Mouse (Mus musculus): ENCODE results near the gene D6Ertd527e. TPM values are rescaled to one million over a fixed set of nuclear protein-coding genes. Genes with fewer than 3 reads are reported as not detected.

D6Ertd527e gene
- polyA plus RNA-seq, 1 experiment from 2014 or later: 0.33 TPM

DNA sequence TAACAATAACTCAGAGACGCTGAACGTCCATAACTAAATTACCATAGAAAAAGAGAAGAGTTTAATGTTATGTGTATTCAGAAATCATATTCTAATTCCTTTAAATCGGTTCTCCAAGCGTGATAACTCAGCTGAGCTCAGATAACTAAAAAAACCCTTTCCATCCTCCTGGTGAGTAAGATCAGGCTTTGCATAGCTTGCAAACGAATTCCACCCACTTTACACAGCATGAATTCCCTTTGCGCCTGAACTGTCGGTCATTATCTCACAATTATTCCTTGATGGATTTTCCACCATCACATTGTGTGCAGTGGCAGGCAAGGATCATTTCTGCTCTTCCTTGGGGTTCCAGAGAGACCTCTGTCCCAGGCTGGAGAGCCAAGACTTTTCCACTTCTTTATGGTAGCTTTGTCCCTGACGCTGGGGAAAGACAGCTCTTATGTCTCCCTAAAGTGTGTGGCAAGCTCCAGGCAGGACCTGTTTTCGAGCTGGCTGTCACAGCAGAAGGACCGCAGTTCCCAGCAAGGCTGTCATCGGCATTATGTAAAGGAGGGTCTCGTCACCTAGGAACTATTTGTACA, 29.5 kb downstream of the D6Ertd527e start:
- Histone ChIP-seq H3K4me1 (replicated peaks; ENCODE audit: control insufficient read depth, insufficient read depth, low read length) (no peaks in the 10 kb centered on the region), H3K4me3 (replicated peaks; ENCODE audit: low read length) (no peak overlapping the region), H3K27ac (ENCODE audit: low read length) (no peak overlapping the region), H3K27me3 (replicated peaks; ENCODE audit: control insufficient read depth, insufficient read depth, low read length) (no peaks in the 10 kb centered on the region), H3K36me3 (ENCODE audit: control insufficient read depth, insufficient read depth) (peaks cover 2% of the 10 kb centered on the region; the same call in 1 of the 2 replicates), H3K9ac (replicated peaks; ENCODE audit: low read depth, low read length) (no peak overlapping the region), H3K9me3 (ENCODE audit: control insufficient read depth, low read length) (no peaks in the 10 kb centered on the region), H3K4me2 (ENCODE audit: low read length) (no peak overlapping the region)
- WGBS: 63% methylated on average over 12 of the region's 12 CpGs
- no peak for ATAC-seq

DNA sequence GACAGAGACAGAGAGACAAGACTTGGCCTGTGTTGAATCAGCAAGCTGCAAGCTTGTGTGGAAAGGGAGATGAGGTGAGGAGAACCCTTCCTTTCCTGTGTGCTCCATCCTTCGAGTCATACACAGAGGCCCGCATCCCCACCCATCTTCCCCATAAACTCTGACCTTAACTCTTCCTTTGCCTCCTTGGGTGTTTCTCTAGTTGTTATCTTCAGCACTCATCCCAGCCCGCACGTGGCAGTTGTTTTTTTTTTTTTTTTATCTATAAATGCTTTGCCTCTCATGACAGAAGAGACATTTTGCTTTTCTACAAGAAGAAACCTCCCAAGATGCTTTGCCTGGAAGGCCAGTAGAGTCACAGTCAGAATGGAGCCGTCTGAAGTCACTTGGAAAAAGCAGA, 33.9 kb downstream of the D6Ertd527e start:
- Histone ChIP-seq H3K9me3 (ENCODE audit: control insufficient read depth, low read length) (no peaks in the 10 kb centered on the region), H3K4me2 (ENCODE audit: low read length) (no peak overlapping the region), H3K36me3 (ENCODE audit: control insufficient read depth, insufficient read depth) (peaks cover 2% of the 10 kb centered on the region; the same call in 1 of the 2 replicates), H3K27me3 (replicated peaks; ENCODE audit: control insufficient read depth, insufficient read depth, low read length) (no peaks in the 10 kb centered on the region), H3K4me1 (replicated peaks; ENCODE audit: control insufficient read depth, insufficient read depth, low read length) (no peaks in the 10 kb centered on the region; the same call in 1 of the 2 replicates), H3K4me3 (replicated peaks; ENCODE audit: low read length) (no peak overlapping the region), H3K27ac (ENCODE audit: low read length) (no peak overlapping the region), H3K9ac (replicated peaks; ENCODE audit: low read depth, low read length) (no peak overlapping the region)
- no peak for ATAC-seq
- 92% methylated on average over 5 of the region's 5 CpGs for WGBS

DNA sequence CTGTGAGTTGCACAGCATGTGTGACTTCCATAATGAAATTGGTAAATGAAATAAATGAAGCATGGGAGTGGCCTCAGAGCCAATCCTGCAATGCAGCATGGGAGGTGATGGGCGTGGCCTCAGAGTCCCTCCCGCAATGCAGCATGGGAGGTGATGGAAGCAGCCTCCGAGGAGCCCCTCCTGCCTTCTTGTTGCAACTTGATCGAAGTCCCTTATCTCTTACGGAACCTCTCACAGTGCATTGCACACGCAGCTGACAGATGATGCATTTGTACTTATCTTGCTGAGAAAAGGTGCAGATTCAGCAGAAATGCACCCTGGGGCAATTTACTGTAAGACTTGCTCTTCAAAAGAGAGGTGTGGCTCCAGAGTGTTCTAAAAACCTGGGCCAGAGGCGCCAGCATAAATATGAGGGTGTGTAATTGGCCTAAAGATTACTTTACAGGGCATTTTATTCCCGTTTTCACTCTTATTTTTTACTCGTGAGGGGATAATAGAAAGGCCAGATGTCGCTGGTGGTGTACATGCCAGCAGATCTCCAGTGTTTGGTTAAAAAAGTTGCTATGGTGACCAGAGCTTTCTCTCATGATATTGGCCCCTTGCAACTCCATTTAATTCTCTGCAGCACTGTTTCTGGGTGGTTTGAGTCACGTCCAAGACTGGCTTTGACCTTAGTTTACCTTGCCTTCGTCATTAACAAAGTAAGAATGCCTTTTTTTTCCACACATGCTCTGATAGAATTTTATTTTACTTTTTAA, 35.4 kb downstream of the D6Ertd527e start:
- Histone ChIP-seq H3K4me3 (replicated peaks; ENCODE audit: low read length) (no peak overlapping the region), H3K4me2 (ENCODE audit: low read length) (no peak overlapping the region), H3K9me3 (ENCODE audit: control insufficient read depth, low read length) (no peaks in the 10 kb centered on the region), H3K27ac (ENCODE audit: low read length) (no peak overlapping the region), H3K9ac (replicated peaks; ENCODE audit: low read depth, low read length) (no peak overlapping the region), H3K36me3 (ENCODE audit: control insufficient read depth, insufficient read depth) (peaks cover 2% of the 10 kb centered on the region; the same call in 1 of the 2 replicates), H3K27me3 (replicated peaks; ENCODE audit: control insufficient read depth, insufficient read depth, low read length) (no peaks in the 10 kb centered on the region), H3K4me1 (replicated peaks; ENCODE audit: control insufficient read depth, insufficient read depth, low read length) (no peaks in the 10 kb centered on the region; the same call in 1 of the 2 replicates)
- no peak for ATAC-seq
- 65% methylated on average over 12 of the region's 12 CpGs for WGBS

DNA sequence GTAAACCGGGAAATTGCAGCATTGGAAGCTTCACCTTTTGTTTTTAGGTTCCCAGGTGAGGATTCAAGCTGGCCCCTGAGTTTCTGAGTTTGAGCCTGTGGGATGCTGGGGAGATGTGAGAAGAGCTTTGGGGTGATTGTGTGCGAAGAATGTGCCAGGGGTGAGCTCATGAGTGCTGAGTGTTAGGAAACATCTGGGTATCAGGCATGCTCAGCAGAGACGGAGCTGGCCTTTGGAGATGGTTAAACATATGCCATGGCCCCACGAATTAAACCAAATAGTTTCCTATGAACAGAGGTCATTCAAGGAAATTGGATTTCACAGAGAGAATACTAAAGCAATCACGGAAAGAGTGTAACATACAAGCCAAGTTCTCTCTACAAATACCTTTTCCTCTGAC, 37.7 kb downstream of the D6Ertd527e start:
- Histone ChIP-seq H3K27ac (ENCODE audit: low read length) (no peak overlapping the region), H3K4me2 (ENCODE audit: low read length) (no peak overlapping the region), H3K27me3 (replicated peaks; ENCODE audit: control insufficient read depth, insufficient read depth, low read length) (no peaks in the 10 kb centered on the region), H3K4me3 (replicated peaks; ENCODE audit: low read length) (no peak overlapping the region), H3K36me3 (ENCODE audit: control insufficient read depth, insufficient read depth) (no peaks in the 10 kb centered on the region), H3K9ac (replicated peaks; ENCODE audit: low read depth, low read length) (no peak overlapping the region), H3K4me1 (replicated peaks; ENCODE audit: control insufficient read depth, insufficient read depth, low read length) (no peaks in the 10 kb centered on the region; the same call in 1 of the 2 replicates), H3K9me3 (ENCODE audit: control insufficient read depth, low read length) (no peaks in the 10 kb centered on the region)
- no peak for ATAC-seq
- WGBS: 86% methylated on average over 5 of the region's 5 CpGs

DNA sequence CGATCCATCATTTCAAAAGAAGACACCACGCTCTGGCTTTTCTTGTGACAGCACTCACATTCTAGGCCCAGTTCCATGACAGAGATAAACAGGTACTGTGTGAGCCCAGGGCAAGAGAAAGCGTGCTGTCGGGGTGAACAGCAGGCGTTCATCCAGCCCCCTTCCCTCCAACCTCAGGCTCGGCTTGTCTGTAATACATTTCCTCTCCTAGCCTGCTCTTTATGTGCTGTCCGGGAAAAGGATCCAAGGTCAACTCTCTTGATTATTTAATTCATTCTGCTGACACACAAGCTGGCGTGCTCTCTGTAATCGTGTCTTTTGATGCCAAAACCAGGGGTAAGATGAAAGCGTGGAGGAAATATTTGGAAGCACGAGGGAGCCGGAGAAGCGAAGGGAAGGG, 39.0 kb downstream of the D6Ertd527e start:
- Histone ChIP-seq H3K27ac (ENCODE audit: low read length) (no peak overlapping the region), H3K4me1 (replicated peaks; ENCODE audit: control insufficient read depth, insufficient read depth, low read length) (no peaks in the 10 kb centered on the region; the same call in 1 of the 2 replicates), H3K9me3 (ENCODE audit: control insufficient read depth, low read length) (no peaks in the 10 kb centered on the region), H3K36me3 (ENCODE audit: control insufficient read depth, insufficient read depth) (no peaks in the 10 kb centered on the region), H3K4me2 (ENCODE audit: low read length) (no peak overlapping the region), H3K27me3 (replicated peaks; ENCODE audit: control insufficient read depth, insufficient read depth, low read length) (no peaks in the 10 kb centered on the region), H3K9ac (replicated peaks; ENCODE audit: low read depth, low read length) (no peak overlapping the region), H3K4me3 (replicated peaks; ENCODE audit: low read length) (no peak overlapping the region)
- no peak for ATAC-seq
- WGBS: 65% methylated on average over 13 of the region's 13 CpGs

DNA sequence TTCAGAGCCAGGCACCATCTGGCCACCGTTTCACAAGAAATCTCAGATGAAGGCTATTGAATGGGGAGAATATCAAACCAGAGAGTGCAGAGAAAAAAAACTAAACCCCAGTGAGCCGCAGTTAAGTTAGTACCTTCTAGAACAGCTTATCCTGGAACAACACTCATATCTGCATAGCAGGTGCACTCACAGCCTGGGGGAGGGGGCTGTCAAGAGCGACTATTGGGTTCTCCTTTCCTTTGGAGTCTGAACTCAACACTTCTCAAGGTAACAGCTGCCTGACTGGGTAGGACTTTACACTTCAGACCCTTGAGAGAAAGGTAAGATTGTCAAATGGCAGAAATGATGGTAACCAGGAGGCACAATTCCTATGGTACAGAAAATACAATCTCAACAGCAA, 43.4 kb downstream of the D6Ertd527e start:
- Histone ChIP-seq H3K4me3 (replicated peaks; ENCODE audit: low read length) (no peak overlapping the region), H3K27ac (ENCODE audit: low read length) (no peak overlapping the region), H3K27me3 (replicated peaks; ENCODE audit: control insufficient read depth, insufficient read depth, low read length) (no peaks in the 10 kb centered on the region), H3K9me3 (ENCODE audit: control insufficient read depth, low read length) (no peaks in the 10 kb centered on the region), H3K9ac (replicated peaks; ENCODE audit: low read depth, low read length) (no peak overlapping the region), H3K36me3 (ENCODE audit: control insufficient read depth, insufficient read depth) (no peaks in the 10 kb centered on the region), H3K4me1 (replicated peaks; ENCODE audit: control insufficient read depth, insufficient read depth, low read length) (no peaks in the 10 kb centered on the region), H3K4me2 (ENCODE audit: low read length) (no peak overlapping the region)
- no peak for ATAC-seq
- WGBS: 78% methylated on average over 3 of the region's 3 CpGs

DNA sequence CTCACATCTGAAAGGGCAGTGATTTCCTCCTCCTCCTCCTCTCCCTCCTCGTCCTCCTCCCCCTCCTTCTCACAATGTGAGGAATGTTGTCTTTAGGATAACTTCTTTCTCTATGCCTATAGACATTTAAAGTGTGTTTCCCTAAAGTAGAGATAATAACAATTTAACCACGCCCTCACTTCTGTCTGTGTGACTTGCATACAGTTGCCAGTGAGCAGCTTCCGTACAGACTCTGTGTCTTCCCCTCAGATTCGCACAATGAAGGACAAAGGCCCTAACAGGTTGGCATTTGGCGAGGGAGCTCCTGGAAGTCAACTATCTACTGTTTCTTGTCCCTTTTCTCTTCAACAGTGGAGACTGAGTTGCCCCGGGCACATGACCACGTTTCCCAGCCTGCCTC, 45.9 kb downstream of the D6Ertd527e start:
- Histone ChIP-seq H3K4me1 (replicated peaks; ENCODE audit: control insufficient read depth, insufficient read depth, low read length) (no peaks in the 10 kb centered on the region), H3K9ac (replicated peaks; ENCODE audit: low read depth, low read length) (no peak overlapping the region), H3K4me2 (ENCODE audit: low read length) (no peak overlapping the region), H3K36me3 (ENCODE audit: control insufficient read depth, insufficient read depth) (no peaks in the 10 kb centered on the region), H3K27me3 (replicated peaks; ENCODE audit: control insufficient read depth, insufficient read depth, low read length) (no peaks in the 10 kb centered on the region), H3K9me3 (ENCODE audit: control insufficient read depth, low read length) (no peaks in the 10 kb centered on the region), H3K4me3 (replicated peaks; ENCODE audit: low read length) (no peak overlapping the region), H3K27ac (ENCODE audit: low read length) (no peak overlapping the region)
- ATAC-seq: no peak
- 84% methylated on average over 7 of the region's 7 CpGs for WGBS

DNA sequence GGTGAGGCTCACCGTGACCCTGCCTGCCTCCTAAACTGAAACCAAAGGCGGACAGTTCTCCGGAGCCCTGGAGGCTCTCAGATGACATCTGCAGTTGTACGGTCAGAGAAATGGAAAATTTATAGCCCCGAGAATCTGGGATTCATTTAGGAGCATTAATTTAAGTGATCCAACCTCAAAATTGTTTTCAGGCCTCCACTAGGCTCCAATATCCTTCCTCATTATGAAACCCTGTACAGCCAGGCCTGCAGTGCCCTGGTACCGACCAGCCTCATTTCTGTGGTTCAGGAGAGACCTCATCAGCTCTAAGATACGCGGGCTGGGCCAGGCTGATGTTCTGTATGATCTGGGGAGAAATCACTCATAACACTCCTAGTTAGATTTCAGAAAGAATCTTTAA, 46.9 kb downstream of the D6Ertd527e start:
- Histone ChIP-seq H3K36me3 (ENCODE audit: control insufficient read depth, insufficient read depth) (no peaks in the 10 kb centered on the region), H3K9ac (replicated peaks; ENCODE audit: low read depth, low read length) (no peak overlapping the region), H3K27me3 (replicated peaks; ENCODE audit: control insufficient read depth, insufficient read depth, low read length) (no peaks in the 10 kb centered on the region), H3K27ac (ENCODE audit: low read length) (no peak overlapping the region), H3K4me2 (ENCODE audit: low read length) (no peak overlapping the region), H3K4me3 (replicated peaks; ENCODE audit: low read length) (no peak overlapping the region), H3K9me3 (ENCODE audit: control insufficient read depth, low read length) (no peaks in the 10 kb centered on the region), H3K4me1 (replicated peaks; ENCODE audit: control insufficient read depth, insufficient read depth, low read length) (no peaks in the 10 kb centered on the region)
- no peak for ATAC-seq
- WGBS: 96% methylated on average over 8 of the region's 8 CpGs

DNA sequence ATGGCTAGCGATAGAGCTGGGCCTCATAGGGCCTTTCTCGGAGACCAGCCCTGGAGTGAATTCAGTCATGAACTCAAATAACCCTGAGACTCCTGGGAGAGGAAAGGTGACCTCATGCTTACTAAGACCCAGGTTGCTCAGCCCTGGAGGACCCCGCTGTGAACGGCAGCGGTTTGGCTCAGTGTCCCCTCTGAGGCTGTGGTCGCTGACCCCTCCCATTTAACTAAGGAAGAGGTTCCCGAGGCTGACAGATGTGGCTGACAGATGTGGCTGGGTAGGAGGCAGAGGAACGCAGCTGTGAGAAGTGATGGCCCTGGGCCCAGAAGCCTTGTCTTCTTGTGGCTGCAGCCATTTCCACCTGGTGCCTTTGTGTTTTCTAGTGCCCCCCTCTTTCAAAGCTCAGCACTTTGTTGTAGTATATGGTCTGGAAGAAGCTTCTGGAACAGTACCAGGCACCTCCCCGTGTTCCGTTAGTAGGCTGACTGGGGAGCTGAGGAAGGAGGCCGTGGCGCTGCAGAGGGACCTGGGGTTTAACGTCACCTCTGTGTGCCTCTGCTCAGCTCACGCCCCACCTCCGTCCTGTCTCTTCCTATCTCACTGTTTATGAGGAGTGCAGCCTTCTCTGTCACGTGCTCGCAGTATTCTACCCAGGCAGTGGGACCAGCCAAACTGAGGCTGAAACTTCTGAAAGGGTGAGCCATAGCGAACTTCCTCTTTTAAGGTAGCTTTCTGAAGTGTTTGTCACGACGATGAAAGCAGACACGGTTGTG, 48.1 kb downstream of the D6Ertd527e start:
- WGBS: 83% methylated on average over 21 of the region's 21 CpGs
- no peak overlapping the region for H3K4me2 ChIP-seq (ENCODE audit: low read length)
- no peaks in the 10 kb centered on the region for H3K36me3 ChIP-seq (ENCODE audit: control insufficient read depth, insufficient read depth)
- H3K27ac ChIP-seq (ENCODE audit: low read length): no peak overlapping the region
- no peak overlapping the region for H3K4me3 ChIP-seq (replicated peaks; ENCODE audit: low read length)
- ATAC-seq: no peak
- H3K27me3 ChIP-seq (replicated peaks; ENCODE audit: control insufficient read depth, insufficient read depth, low read length): no peaks in the 10 kb centered on the region
- H3K9me3 ChIP-seq (ENCODE audit: control insufficient read depth, low read length): no peaks in the 10 kb centered on the region
- H3K4me1 ChIP-seq (replicated peaks; ENCODE audit: control insufficient read depth, insufficient read depth, low read length): no peaks in the 10 kb centered on the region
- no peak overlapping the region for H3K9ac ChIP-seq (replicated peaks; ENCODE audit: low read depth, low read length)
